Mouse (Mus musculus) intestine, embryonic 15.5 days (tissue): Measurements from ENCODE around the gene Olfr523. TPM values are rescaled to one million over a fixed set of nuclear protein-coding genes. Genes with fewer than 3 reads are reported as not detected.

Source experiments
- ATAC-seq: fragments of 200-750 bp; cut with Nextera tagmentation; 2 replicates; pipeline ENCODE4 v1.8.0; 2017; ENCODE audit warnings: moderate TSS enrichment, moderate library complexity
- H3K27ac ChIP-seq: fragments of 300-500 bp; sonication (generic); 2 replicates; pipeline ENCODE4 v1.5.1; 2015; ENCODE audit warnings: mild to moderate bottlenecking, inconsistent platforms
- H3K27me3 ChIP-seq: fragments of 300-500 bp; sonication (generic); replicated peaks from 2 replicates; pipeline ENCODE4 v1.6.1; 2015; ENCODE audit warnings: inconsistent platforms
- H3K36me3 ChIP-seq: fragments of 300-500 bp; sonication (generic); 2 replicates; pipeline ENCODE4 v1.6.1; 2015; ENCODE audit warnings: inconsistent platforms
- H3K4me1 ChIP-seq: fragments of 300-500 bp; sonication (generic); replicated peaks from 2 replicates; pipeline ENCODE4 v1.6.1; 2015; ENCODE audit warnings: inconsistent platforms
- H3K4me2 ChIP-seq: fragments of 300-500 bp; sonication (generic); replicated peaks from 2 replicates; pipeline ENCODE4 v1.6.1; 2015; ENCODE audit warnings: mild to moderate bottlenecking, inconsistent platforms
- H3K4me3 ChIP-seq: fragments of 300-500 bp; sonication (generic); replicated peaks from 2 replicates; pipeline ENCODE4 v1.5.1; 2015; ENCODE audit warnings: inconsistent platforms
- H3K9ac ChIP-seq: fragments of 300-500 bp; sonication (generic); 2 replicates; pipeline ENCODE4 v1.6.1; 2015; ENCODE audit warnings: inconsistent platforms
- H3K9me3 ChIP-seq: fragments of 300-500 bp; sonication (generic); 2 replicates; pipeline ENCODE4 v1.6.1; 2016; ENCODE audit warnings: inconsistent platforms
- WGBS: fragments of 180-500 bp; shearing (Covaris S2); methylation state at CpG from one replicate; pipeline ENCODE4 v1.1.7; 2015; 5-methylcytosine and 5-hydroxymethylcytosine counted together
- polyA plus RNA-seq: library from polyadenylated mRNA; unstranded; fragments of >200 nt; fragmentation: Nextera tagmentation; extraction: Ambion mirVana; gene quantifications from 2 replicates; pipeline ENCODE4 v1.2.1, GENCODE M21; 2015

Gene Olfr523
- polyA plus RNA-seq, 1 experiment from 2014 or later = not detected

- Histone ChIP-seq H3K27ac (no peak overlapping the region), H3K4me2 (no peak overlapping the region), H3K9ac (no peak overlapping the region), H3K4me1 (no peaks in the 10 kb centered on the region), H3K4me3 (no peak overlapping the region), H3K36me3 (0 out of 2 replicates have a peak, but pooled peaks cover 4% of the 10 kb centered on the region), H3K27me3 (no peaks in the 10 kb centered on the region), H3K9me3 (no peaks in the 10 kb centered on the region)
- ATAC-seq = no peak
- WGBS = 86% methylated on average over 4 of the region's 4 CpGs
Measured at GRCm38 (mm10) chr7:140144550-140144949, 28.5 kb upstream of the Olfr523 start.

- Histone ChIP-seq H3K27ac (no peak overlapping the region), H3K9ac (peak overlapping the region; percentile 22), H3K4me1 (peaks cover 5% of the 10 kb centered on the region; the same call in 1 of the 2 replicates), H3K27me3 (peaks cover 37% of the 10 kb centered on the region), H3K36me3 (no peaks in the 10 kb centered on the region), H3K4me2 (peak overlapping the region; percentile 53), H3K4me3 (peak overlapping the region; percentile 24), H3K9me3 (no peaks in the 10 kb centered on the region)
- WGBS = 7% methylated on average over 28 of the region's 28 CpGs
- peak; percentile 53; the same call in 1 of the 2 replicates for ATAC-seq
Measured at GRCm38 (mm10) chr7:140153383-140153782, 19.6 kb upstream of the Olfr523 start.

GRCm38 (mm10) chr7:140153829-140154217 is 19.2 kb upstream of the Olfr523 start:
- H3K27me3 ChIP-seq = peaks cover 37% of the 10 kb centered on the region
- ATAC-seq = no peak
- H3K36me3 ChIP-seq = no peaks in the 10 kb centered on the region
- H3K9ac ChIP-seq = no peak overlapping the region
- 33% methylated on average over 4 of the region's 4 CpGs for WGBS
- H3K4me2 ChIP-seq = peak overlapping the region; percentile 53
- H3K4me3 ChIP-seq = 0 out of 2 replicates have a peak overlapping the region, but pooled peaks have one; percentile 24
- peaks cover 5% of the 10 kb centered on the region; the same call in 1 of the 2 replicates for H3K4me1 ChIP-seq
- no peaks in the 10 kb centered on the region for H3K9me3 ChIP-seq
- no peak overlapping the region for H3K27ac ChIP-seq

GRCm38 (mm10) chr7:140154218-140154927 is 18.6 kb upstream of the Olfr523 start, which contains the start of gene Sprn:
Gene Sprn (minus strand): TSS chr7:140154877.
- Histone ChIP-seq H3K4me1 (peaks cover 5% of the 10 kb centered on the region; the same call in 1 of the 2 replicates), H3K27me3 (peaks cover 37% of the 10 kb centered on the region), H3K9me3 (no peaks in the 10 kb centered on the region), H3K4me3 (peak within 1 kb of the TSS; percentile 24), H3K27ac (no peak within 1 kb of the TSS), H3K4me2 (peak within 1 kb of the TSS; percentile 48), H3K36me3 (no peaks in the 10 kb centered on the region), H3K9ac (no peak within 1 kb of the TSS; the same call in 1 of the 2 replicates)
- ATAC-seq = peak; percentile 28; the same call in 1 of the 2 replicates
- 3% methylated on average over 28 of the region's 28 CpGs for WGBS

GRCm38 (mm10) chr7:140160363-140160762 is 12.7 kb upstream of the Olfr523 start:
- Histone ChIP-seq H3K9me3 (no peaks in the 10 kb centered on the region), H3K4me2 (no peak overlapping the region), H3K4me1 (no peaks in the 10 kb centered on the region), H3K27me3 (peaks cover 7% of the 10 kb centered on the region), H3K4me3 (no peak overlapping the region), H3K36me3 (no peaks in the 10 kb centered on the region), H3K9ac (no peak overlapping the region), H3K27ac (no peak overlapping the region)
- WGBS = 79% methylated on average over 3 of the region's 3 CpGs
- ATAC-seq = no peak

GRCm38 (mm10) chr7:140164664-140165063 is 8.4 kb upstream of the Olfr523 start, which contains the start of gene Olfr522:
Gene Olfr522 (minus strand): TSS chr7:140164764.
- no peaks in the 10 kb centered on the region for H3K36me3 ChIP-seq
- H3K9ac ChIP-seq = no peak within 1 kb of the TSS
- ATAC-seq = no peak
- H3K4me3 ChIP-seq = no peak within 1 kb of the TSS
- H3K9me3 ChIP-seq = no peaks in the 10 kb centered on the region
- no peaks in the 10 kb centered on the region; the same call in 1 of the 2 replicates for H3K27me3 ChIP-seq
- H3K27ac ChIP-seq = no peak within 1 kb of the TSS
- 80% methylated on average over 7 of the region's 7 CpGs for WGBS
- H3K4me1 ChIP-seq = no peaks in the 10 kb centered on the region
- no peak within 1 kb of the TSS for H3K4me2 ChIP-seq

GRCm38 (mm10) chr7:140167950-140168349 is 5.1 kb upstream of the Olfr523 start:
- Histone ChIP-seq H3K27ac (no peak overlapping the region), H3K4me3 (no peak overlapping the region), H3K27me3 (no peaks in the 10 kb centered on the region), H3K36me3 (no peaks in the 10 kb centered on the region), H3K4me2 (no peak overlapping the region), H3K4me1 (no peaks in the 10 kb centered on the region), H3K9me3 (no peaks in the 10 kb centered on the region), H3K9ac (no peak overlapping the region)
- ATAC-seq = no peak
- 60% methylated on average over 1 of the region's 1 CpGs for WGBS

GRCm38 (mm10) chr7:140169386-140169785 is 3.6 kb upstream of the Olfr523 start:
- WGBS = 61% methylated on average over 4 of the region's 4 CpGs
- H3K9me3 ChIP-seq = no peaks in the 10 kb centered on the region
- no peak overlapping the region for H3K27ac ChIP-seq
- H3K9ac ChIP-seq = no peak overlapping the region
- no peak overlapping the region for H3K4me2 ChIP-seq
- ATAC-seq = no peak
- no peak overlapping the region for H3K4me3 ChIP-seq
- H3K36me3 ChIP-seq = no peaks in the 10 kb centered on the region
- H3K27me3 ChIP-seq = no peaks in the 10 kb centered on the region
- no peaks in the 10 kb centered on the region for H3K4me1 ChIP-seq

GRCm38 (mm10) chr7:140170863-140171262 is 2.2 kb upstream of the Olfr523 start:
- no peaks in the 10 kb centered on the region for H3K9me3 ChIP-seq
- 93% methylated on average over 3 of the region's 3 CpGs for WGBS
- no peak overlapping the region for H3K4me2 ChIP-seq
- H3K4me3 ChIP-seq = no peak overlapping the region
- no peak for ATAC-seq
- H3K36me3 ChIP-seq = no peaks in the 10 kb centered on the region
- no peak overlapping the region for H3K9ac ChIP-seq
- no peaks in the 10 kb centered on the region for H3K27me3 ChIP-seq
- no peaks in the 10 kb centered on the region for H3K4me1 ChIP-seq
- no peak overlapping the region for H3K27ac ChIP-seq

GRCm38 (mm10) chr7:140179176-140179575 is 6.2 kb downstream of the Olfr523 start:
- H3K4me2 ChIP-seq = no peak overlapping the region
- H3K9ac ChIP-seq = no peak overlapping the region
- no peaks in the 10 kb centered on the region for H3K9me3 ChIP-seq
- no peak overlapping the region for H3K27ac ChIP-seq
- no peaks in the 10 kb centered on the region for H3K4me1 ChIP-seq
- H3K4me3 ChIP-seq = no peak overlapping the region
- no peaks in the 10 kb centered on the region for H3K36me3 ChIP-seq
- WGBS = 86% methylated on average over 2 of the region's 2 CpGs
- no peaks in the 10 kb centered on the region for H3K27me3 ChIP-seq
- no peak for ATAC-seq

- WGBS = 81% methylated on average over 2 of the region's 2 CpGs
- Histone ChIP-seq H3K9ac (no peak overlapping the region), H3K4me2 (no peak overlapping the region), H3K27me3 (no peaks in the 10 kb centered on the region), H3K9me3 (no peaks in the 10 kb centered on the region), H3K27ac (no peak overlapping the region), H3K4me1 (no peaks in the 10 kb centered on the region), H3K36me3 (no peaks in the 10 kb centered on the region), H3K4me3 (no peak overlapping the region)
- no peak for ATAC-seq
Measured at GRCm38 (mm10) chr7:140180692-140181091, 7.7 kb downstream of the Olfr523 start.

- no peak overlapping the region for H3K9ac ChIP-seq
- no peak for ATAC-seq
- H3K36me3 ChIP-seq = no peaks in the 10 kb centered on the region
- WGBS = 84% methylated on average over 4 of the region's 4 CpGs
- no peak overlapping the region for H3K27ac ChIP-seq
- H3K4me3 ChIP-seq = no peak overlapping the region
- H3K27me3 ChIP-seq = no peaks in the 10 kb centered on the region
- H3K9me3 ChIP-seq = no peaks in the 10 kb centered on the region
- H3K4me2 ChIP-seq = no peak overlapping the region
- no peaks in the 10 kb centered on the region for H3K4me1 ChIP-seq
Measured at GRCm38 (mm10) chr7:140184206-140184605, 11.2 kb downstream of the Olfr523 start.
